Mouse (Mus musculus) brain, embryonic 14.5 days (tissue): Measurements from ENCODE around the gene 1700001J03Rik.
"Not testable (repeated sequence)": the region's sequence is repeated elsewhere in the genome, so short reads cannot be mapped to it uniquely, and the experiment has no call there.

Source experiments
- CTCF ChIP-seq: fragments of 200-500 bp; IDR thresholded peaks from 2 replicates; pipeline ENCODE4 v1.5.1; 2012; ENCODE audit warnings: inconsistent platforms, mild to moderate bottlenecking, moderate library complexity, borderline replicate concordance; ENCODE audit not compliant: insufficient read depth, insufficient read length; ENCODE audit errors: extremely low read depth
- POLR2A ChIP-seq: fragments of 200-500 bp; IDR thresholded peaks from 2 replicates; pipeline ENCODE4 v1.6.1; 2012; ENCODE audit warnings: mild to moderate bottlenecking, inconsistent platforms, borderline replicate concordance; ENCODE audit not compliant: poor library complexity, insufficient read depth, insufficient read length, severe bottlenecking; ENCODE audit errors: extremely low read depth

- not testable (repeated sequence) for TF ChIP-seq CTCF, POLR2A
Measured at GRCm38 (mm10) chr5:146185204-146185603, at the start of gene 1700001J03Rik.
